Mouse (Mus musculus) 3T3-L1 (cell line): ENCODE data around the gene Osbpl2.

ENCODE experiments used
- DNase-seq: peaks from one replicate; pipeline ENCODE4 v3.0.0-alpha.2; 2015; ENCODE audit warnings: low read depth, low spot score

Osbpl2 gene

DNA sequence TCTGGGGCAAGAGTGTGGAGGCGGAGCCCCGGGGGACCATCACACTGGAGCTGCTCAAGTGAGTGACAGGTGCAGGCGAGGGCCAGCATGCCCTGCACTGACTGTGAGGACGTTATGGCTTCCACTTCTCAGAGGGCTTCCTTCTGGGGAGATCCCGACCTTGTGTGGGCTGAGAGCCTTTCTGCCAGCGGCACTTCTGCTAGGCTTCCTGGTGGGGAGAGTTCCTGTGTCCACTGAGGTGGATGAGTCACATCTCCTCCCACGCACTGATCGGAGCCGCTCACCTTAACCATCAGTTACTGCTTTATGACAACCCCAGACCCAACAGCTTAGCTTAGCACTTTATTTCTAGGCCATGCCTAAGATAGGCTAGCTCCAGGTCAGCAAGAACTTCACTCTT, 29.4 kb downstream of the Osbpl2 start:
- no peak for DNase-seq

DNA sequence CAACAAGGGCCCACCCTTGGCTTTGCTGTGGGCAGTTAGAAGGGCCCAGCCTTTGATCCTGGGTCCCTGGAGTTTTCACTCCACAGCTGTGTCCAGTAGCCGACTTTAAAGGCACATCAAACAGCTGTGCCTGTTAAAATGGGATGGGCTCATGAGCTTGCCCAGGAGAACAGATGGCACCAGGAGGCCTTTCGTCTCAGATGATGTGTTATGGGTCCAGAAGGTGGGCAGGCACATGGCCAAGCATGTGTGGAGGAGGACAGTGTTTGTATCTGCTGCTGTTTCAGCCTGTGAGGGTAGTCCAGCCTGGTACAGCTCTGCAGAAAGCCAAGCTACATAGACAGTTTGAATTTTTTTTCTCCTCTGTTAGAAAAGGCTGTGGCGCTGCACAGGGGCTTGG, 35.7 kb downstream of the Osbpl2 start:
- no peak for DNase-seq

DNA sequence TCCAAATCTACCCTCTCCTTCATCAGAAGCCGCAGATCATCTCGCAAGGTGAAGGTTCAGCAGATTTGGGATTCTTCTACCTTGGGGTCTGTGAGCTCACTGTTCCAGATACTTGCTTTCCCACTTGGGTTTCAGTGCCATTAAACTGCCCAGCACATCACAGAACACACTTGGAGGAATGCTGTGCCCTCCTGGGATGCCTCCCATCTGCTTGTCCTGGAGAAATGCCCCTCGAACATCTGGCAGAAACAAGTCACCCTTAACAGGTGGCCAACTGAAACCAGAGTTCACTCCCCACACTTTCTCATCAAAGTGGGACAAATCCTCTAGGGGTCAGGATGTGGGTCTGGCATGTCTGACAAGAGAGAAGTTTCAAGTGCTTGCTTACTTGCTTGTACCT, 39.5 kb downstream of the Osbpl2 start:
- DNase-seq = no peak

DNA sequence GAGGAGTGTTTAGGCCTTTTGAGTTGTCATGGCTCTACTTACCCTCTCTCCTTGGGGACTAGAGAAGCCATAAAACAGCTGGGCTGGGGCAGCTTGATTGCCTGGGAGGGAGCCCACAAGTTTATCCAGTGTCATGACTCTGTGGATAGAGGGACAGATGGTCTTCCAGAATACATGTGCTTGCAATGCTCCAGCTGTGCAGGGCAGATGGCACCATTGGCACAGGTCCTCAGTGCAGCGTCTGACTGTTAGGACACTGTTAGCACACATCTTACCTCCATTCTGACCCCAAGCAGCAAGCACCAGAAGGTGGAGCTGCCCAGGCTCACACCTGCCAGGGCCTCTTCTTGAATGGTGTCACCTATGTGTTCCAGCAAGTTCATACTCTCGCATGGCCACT, 46.7 kb downstream of the Osbpl2 start:
- DNase-seq = no peak

DNA sequence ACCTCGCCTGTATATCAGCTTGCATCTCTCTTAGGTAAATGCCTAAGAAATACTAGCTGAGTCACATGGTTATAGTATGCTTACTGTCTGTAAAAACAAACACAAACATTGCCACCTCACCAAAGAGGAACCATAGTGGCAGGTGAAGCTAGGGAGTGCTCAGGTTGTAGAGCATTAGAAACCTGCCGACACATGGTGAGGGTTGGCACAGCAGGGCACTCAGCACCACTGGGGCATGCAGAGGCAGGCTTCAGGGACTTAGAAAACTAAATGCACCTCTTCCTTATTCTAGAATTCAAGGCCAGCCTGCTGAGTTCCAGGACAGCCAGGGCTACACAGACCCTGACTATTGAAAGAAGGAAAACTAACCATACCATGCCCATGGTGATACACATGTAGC, 47.8 kb downstream of the Osbpl2 start:
- no peak for DNase-seq

DNA sequence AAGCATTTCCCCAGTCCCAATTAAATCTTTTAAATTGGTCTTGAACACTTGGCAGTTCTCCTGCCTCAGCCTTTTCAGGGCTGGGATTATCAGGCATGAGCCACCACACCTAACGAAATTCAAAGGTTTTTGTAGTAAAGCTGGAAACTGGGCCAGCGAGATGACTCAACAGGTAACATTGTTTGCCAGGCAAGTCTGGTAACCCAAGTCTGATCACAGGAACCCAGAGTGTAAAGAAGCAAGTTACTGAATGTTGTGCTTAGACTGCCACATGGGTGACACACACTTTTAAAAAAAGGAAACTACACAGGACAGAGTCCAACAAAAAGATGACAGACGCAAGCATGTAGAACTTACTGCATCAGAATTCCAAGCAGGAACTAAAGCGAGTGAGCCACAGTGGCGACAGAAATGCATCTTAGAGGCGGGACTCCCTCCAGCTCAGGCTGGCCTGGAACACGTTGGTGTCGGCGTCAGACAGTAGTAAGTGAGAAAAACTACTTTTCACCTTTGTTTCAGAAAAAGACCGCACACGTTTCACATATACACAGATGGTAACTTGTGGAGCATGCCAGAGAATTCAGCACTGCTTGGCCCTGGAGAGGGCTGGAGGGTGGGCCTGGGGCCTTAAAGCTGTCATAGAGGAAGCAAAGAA, 51.2 kb downstream of the Osbpl2 start:
- DNase-seq = peak; percentile 61

DNA sequence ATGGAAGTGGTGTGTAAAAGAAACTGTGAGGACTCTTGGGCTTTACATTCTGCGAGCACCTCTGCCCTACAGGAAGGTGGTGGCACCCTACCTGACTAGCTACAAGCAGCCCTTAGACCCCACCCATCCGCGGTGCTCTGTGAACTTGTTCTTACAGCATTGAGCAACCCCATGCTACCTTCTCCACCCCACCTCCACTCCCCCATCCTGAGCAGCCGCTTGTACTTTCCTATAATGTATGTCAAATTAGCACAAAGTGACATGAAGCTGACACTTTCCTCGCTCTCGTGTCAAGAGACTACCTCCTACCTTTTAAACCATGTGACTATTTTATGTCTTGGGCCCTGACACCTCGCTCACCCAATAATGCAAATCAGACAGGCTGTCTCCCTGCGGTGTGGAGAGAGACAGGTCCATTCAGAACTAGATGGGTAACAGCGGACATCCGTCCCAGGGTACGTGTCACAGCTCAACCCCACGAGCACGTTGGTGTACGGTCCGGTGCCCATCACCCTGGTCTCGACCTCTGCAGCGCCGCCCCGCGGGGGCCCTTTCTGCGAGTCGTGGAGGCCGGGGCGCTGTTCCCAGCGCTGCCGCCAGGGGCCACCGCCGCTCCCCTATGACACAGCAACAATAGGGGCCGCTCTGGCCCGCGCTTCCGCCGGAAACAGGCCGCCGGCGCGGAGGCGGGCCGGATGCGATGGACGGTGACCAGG, 51.9 kb downstream of the Osbpl2 start, which contains the start of gene Adrm1:
TSS of gene Adrm1 (plus strand) at position 680 of the 716 bp plus-strand sequence.
- peak; percentile 93 for DNase-seq

DNA sequence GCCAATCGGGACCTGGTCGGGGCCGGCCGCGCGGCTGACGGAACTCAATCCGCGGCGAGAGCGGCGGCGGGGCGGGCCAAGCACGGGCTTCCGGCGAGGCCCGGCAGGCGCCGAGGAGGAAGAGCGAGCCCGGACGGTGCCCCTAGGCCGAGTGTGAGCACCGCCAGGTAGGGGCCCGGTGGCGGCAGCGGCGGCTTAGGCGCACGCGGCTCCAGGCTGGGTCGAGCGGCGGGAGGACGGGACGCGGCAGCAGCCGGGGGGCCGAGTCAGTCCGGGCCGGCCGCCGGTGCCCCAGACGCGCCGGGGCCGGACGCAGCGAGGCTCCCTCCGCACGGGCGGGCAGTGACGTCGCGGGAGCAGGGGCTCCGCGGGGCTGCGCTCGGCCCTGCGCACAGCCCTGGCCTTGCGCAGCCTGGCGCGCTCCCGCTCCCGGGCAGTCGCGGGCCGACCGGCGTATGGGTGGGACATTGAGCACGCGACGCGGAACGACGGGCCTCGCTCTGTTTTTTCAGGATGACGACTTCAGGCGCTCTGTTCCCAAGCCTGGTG, 52.5 kb downstream of the Osbpl2 start:
- DNase-seq = peak; percentile 44

DNA sequence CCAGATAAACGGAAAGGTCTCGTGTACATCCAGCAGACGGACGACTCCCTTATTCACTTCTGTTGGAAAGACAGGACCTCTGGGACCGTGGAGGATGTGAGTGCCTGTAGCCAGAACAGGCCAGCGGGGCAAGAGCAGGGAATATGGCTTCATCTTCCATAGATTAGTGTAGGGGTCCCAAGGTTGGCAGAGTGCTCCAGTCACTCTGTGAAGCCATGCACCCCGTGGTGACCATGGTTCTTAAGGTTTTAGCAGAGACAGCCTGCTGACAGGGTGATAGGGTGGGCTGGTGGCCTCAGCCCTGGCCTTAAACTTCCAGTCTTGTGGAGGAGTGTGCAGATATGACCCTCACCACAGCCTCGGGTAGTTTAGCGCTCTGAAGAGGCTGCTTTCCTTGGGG, 53.0 kb downstream of the Osbpl2 start:
- DNase-seq = peak; percentile 18

DNA sequence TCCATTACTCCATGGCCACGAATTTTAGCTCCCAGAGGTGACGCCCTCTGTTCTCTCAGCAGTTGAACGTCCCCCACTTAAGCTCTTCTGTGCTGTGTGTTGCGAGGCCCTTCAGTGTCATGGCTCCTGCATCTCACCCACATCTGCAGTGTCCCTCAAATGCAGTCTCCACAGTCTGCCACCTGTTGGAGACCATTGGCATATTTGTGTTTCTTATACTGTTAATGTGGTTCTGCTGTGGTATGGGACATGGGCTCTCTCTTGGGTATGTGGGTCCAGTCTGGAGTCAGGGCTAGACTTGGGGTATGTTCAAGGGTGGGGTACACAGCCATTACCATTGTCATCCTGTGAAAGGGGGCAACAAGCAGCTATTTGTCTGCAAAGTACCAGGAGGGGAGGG, 54.1 kb downstream of the Osbpl2 start:
- peak; percentile 75 for DNase-seq

DNA sequence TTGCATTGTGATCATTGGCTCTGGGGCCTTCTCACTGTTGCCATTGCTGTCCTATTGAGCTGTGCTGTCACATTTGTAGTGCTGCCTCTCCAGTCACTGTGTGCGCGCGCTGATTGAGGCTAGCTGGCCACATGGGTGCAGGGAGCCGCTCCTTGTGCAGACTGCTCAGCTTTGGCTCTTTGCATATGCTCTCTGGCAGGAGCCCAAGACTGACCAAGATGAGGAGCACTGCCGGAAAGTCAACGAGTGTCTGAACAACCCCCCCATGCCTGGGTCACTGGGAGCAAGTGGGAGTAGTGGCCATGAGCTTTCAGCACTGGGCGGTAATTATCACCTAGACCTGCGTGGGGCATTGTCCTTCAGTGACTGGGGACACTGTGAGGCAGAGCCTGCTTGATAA, 54.6 kb downstream of the Osbpl2 start:
- peak; percentile 15 for DNase-seq

DNA sequence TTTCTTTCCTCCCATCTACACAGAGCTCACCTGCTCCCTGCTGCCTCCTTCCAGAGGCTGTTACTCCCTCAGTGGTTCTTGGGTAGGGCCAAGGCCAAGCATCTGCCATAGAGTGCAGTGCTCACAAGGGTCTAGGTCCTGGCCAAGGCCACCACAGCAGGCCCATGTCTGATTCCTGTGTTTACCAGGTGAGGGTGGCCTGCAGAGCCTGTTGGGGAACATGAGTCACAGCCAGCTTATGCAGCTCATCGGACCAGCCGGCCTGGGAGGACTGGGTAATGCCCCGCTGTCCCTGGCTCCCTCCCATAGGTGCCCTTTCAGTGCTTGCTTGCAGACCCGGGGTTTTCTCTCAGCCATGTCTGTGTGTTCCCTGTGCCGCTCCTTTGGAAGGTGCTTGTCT, 55.0 kb downstream of the Osbpl2 start:
- DNase-seq = no peak

DNA sequence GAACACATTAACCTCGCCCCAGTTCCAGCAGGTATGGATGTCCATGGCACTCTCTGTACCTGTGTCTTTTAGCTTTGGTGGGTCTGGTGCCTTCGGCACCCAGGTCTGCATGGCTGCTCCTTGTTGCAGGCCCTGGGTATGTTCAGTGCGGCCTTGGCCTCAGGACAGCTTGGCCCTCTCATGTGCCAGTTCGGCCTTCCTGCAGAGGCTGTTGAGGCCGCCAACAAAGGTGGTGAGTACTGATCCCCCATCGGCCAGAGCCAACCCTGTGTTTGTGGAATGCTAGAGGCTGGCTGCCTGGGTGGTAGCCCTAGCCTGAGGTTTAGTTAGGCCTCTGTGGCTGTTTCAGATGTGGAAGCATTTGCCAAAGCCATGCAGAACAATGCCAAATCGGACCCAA, 56.6 kb downstream of the Osbpl2 start:
- no peak for DNase-seq

DNA sequence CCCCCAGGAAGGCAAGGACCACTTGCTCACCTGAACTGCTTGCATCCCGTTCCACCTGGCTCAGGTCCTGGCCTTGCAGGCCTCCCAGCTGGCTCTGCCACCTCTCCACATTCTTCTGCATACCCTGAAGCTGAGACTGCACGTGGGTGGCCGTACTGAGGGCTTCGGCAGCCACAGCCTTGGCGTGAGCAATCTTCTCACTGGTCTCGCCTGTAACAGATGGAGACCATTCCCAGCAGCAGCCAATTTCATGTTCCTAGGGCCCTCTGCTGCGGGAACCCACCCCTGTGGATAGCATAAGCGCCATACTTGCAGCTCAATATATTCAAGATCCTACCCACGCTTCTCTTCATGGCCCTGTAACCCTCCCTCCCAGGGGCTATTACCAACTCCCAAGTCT, 62.4 kb downstream of the Osbpl2 start:
- DNase-seq = no peak

DNA sequence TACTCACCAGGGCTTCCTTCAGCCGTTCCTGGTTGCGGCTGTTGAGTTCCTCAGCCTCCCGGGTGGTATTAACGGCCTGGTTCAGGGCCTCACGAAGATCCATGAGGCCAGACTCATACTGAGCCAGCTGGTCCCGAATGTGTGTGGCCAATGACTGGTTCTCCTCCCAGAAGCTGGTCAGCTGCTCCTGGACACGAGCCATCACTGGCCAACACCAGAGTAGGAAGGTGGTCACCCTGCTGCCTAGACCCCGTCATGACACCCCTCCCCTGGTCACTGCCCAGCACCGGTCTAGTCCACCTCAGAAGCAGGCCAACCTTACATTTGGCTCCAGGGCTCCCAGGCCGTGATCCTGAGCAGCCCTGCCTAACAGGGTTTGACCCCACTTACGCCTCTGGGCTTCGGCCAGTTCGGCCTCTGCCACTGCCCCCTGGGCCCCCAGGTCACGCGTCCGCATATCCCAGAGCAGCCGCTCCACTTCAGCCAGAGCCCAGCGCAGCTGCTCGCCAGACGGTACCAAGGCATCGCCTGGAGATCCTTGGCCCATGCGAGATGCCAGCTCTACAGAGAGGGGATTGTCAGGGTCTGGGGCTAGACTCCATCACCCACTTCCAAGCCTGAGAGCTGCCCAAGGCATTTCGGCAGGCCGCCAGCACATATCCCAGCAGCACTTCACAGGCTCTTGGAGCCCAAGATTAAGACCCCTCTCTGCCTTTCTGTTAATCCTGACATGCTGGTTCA, 65.1 kb downstream of the Osbpl2 start:
- DNase-seq = no peak

DNA sequence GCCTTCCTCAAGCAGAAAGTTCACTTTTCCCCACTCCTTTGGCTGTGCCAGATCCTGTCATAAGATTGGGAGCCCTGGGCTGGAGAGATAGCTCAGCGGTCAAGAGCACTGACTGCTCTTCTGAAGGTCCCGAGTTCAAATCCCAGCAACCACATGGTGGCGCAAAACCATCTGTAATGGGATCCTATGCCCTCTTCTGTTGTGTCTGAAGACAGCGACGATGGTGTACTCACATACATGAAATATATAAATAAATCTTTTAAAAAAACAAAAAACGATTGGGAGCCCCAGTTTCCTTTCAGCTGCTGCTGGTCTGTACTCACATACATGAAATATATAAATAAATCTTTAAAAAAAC, 65.6 kb downstream of the Osbpl2 start:
- peak; percentile 75 for DNase-seq

DNA sequence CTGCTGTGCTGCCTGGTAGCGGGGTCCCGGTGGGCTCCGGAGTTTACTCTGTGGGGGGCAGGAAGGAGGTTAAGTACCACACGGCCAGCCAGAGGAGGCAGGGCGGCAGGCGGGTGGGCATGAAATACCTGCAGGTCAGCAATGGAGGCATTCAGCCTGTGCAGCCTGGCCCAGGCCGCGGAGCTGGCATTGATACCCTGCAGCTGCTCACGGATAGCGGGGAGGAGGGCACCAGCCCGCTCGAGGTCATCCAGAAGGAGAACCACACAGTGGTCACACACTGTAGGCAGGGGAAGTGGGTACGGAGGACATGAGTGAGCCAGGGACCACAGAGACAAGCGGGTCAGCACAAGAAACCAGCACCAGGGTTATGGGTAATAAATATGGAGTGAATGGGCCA, 66.6 kb downstream of the Osbpl2 start:
- DNase-seq = no peak

DNA sequence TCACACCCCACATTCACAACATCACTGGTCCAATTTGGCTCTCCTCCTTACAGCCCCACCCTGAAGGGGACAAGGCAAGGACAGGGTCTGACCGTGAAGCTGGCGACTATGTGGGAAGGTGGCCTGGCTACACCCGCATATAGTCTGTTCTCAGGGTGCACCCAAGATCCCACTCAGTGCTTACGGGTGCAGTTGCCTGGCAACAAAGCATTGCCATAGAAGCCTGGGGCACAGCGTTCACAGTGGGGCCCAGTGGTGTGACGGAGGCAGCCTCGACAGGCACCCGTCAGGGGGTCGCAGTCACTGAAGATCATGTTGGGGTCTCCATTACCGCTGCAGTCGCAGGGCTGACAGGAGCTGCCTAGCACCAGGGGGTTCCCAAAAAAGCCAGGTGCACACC, 68.3 kb downstream of the Osbpl2 start:
- DNase-seq = no peak

DNA sequence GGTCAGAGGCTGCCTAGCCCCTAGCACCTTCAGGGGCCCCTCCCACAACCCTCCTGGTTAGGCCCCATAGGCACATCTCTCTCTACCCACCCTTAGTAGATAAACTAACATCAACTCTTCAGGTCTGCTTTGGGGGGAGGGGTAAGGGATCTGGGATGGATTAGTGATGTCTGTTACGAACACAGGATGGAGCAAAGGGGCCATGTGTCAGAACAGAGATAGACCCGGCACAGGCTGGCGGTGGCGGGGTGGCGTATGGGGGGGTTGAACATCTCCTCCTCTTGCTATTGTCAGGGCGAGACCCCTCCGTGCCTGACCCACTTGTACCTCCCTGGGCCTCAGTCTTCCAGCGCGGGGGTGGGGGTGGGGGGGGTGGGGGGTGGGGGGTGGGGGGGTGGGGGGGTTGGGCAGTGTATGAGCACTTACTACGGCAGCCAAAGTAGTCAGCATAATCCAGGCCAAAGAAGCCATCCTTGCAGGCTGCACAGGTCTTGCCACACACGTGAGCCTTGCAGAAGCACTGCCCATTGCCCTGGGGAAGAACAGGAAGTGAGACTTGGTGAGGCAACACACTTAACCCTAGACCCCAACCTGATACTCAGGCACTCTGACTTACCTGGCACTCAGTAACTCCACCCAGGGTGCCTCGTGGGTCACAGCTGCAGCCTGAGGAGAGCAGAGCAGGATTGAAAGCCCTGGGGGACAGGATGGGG, 77.7 kb downstream of the Osbpl2 start:
- DNase-seq = no peak

DNA sequence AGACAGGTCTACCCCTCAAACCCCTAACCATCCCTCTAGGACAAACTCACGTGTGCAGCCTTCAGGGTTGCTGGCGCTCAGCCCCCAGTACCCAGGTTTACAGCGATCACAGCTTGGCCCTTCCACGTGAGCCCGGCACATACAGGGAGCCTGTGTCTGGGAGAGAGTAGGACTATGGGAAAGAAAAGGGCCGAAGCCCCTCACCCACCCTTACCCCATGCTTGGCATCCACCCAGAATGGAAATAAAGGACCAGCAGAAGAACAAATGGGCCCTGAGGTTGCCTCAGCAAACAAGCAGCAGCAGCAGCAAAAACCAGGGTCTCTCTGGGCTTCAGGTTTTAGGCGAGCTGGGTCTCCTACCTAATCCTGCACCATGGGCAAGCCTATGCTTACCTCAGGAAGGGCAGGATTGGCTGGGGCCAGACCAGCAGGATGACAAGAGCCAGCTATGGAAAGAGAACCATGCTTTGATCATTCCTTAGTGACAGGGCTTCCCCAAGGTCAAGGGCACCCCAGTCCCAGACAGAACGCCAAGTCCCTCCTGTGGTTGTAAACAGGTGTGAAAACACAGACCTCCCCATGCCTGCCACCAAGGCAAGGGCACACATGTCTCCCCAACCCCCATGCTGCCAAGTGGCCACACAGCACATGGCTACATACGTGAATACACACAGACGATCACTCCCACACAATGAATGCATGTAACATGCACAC, 78.4 kb downstream of the Osbpl2 start:
- no peak for DNase-seq

DNA sequence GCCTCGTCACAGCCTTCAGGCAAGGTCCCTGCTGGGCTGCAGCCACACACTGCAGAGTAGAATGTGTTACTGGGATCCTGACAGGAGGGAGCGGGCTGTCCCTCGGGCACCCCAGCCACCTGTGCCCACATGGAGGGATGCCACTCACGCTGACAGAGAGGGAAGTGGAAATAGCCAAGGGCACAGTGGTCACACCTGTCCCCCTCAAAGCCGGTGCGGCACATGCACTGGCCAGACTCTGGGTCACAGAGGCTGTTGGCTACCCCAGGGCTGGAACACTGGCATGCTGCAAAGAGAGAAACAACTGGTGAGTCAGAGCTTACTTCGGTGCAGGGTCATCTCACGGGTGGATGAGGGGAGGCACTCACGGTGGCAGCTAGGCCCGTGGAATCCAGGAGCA, 79.7 kb downstream of the Osbpl2 start:
- no peak for DNase-seq
